Mouse (Mus musculus) erythroblast, embryonic 14.5 days (primary cell): ENCODE results near the gene Cand1. TPM values are rescaled to one million over a fixed set of nuclear protein-coding genes. Genes with fewer than 3 reads are reported as not detected.

Source experiments
- H3K27me3 ChIP-seq: 2 replicates; pipeline ENCODE4 v1.6.1; 2012; ENCODE audit warnings: inconsistent platforms; ENCODE audit not compliant: control insufficient read depth
- H3K36me3 ChIP-seq: 2 replicates; pipeline ENCODE4 v1.6.1; 2012; ENCODE audit warnings: mild to moderate bottlenecking, inconsistent platforms; ENCODE audit not compliant: control insufficient read depth
- H3K4me1 ChIP-seq: 2 replicates; pipeline ENCODE4 v1.6.1; 2012; ENCODE audit warnings: inconsistent platforms; ENCODE audit not compliant: control insufficient read depth
- H3K4me3 ChIP-seq: replicated peaks from 2 replicates; pipeline ENCODE3; 2012; ENCODE audit warnings: moderate library complexity, mild to moderate bottlenecking, inconsistent platforms
- H3K9me3 ChIP-seq: 2 replicates; pipeline ENCODE4 v1.6.1; 2012; ENCODE audit warnings: low read length, inconsistent platforms, mixed read lengths; ENCODE audit not compliant: control insufficient read depth
- GATA1 ChIP-seq: IDR thresholded peaks from 2 replicates; pipeline ENCODE4 v1.6.1; 2012; ENCODE audit warnings: low read length, inconsistent platforms, mixed read lengths
- TAL1 ChIP-seq: IDR thresholded peaks from 3 replicates; pipeline ENCODE4 v1.6.1; 2012; ENCODE audit warnings: low read length, inconsistent platforms, mixed read lengths
- polyA plus RNA-seq: library from polyadenylated mRNA; stranded (reverse); fragments of >175 nt; gene quantifications from 2 replicates; pipeline ENCODE4 v1.2.3, GENCODE M21; 2012

Cand1 gene
- polyA plus RNA-seq, 1 experiment: 0.50 TPM

DNA sequence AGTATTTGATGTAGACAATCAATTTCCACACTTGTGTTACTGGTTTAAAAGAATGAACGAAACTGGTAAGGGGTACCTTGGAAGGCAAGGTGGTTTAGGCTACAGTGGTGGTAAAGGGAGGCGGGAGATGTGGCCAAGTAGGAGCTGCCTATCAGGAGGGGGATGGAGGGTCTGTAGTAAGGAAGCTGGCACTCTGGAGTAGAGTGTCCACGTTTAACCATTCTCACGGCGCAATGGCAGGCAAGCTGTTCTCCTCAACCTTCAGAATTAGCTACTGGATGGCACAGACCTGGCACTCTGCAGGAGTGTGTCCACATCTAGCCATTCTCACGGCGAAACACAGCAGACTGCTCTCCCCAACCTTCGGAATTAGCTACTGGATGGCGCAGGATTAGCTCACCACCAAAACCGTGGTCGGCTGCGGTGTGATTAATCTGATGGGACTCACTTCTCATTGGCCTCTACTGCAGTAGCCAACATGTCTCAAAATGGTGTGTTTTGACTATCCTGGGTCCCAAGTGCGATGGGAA is 42.2 kb downstream of the Cand1 start:
- Histone ChIP-seq H3K4me3 (no peak overlapping the region), H3K9me3 (no peaks in the 10 kb centered on the region), H3K4me1 (peaks cover 8% of the 10 kb centered on the region), H3K36me3 (peaks cover 31% of the 10 kb centered on the region), H3K27me3 (no peaks in the 10 kb centered on the region)
- no peak for TF ChIP-seq GATA1
- TF ChIP-seq TAL1: no peak

DNA sequence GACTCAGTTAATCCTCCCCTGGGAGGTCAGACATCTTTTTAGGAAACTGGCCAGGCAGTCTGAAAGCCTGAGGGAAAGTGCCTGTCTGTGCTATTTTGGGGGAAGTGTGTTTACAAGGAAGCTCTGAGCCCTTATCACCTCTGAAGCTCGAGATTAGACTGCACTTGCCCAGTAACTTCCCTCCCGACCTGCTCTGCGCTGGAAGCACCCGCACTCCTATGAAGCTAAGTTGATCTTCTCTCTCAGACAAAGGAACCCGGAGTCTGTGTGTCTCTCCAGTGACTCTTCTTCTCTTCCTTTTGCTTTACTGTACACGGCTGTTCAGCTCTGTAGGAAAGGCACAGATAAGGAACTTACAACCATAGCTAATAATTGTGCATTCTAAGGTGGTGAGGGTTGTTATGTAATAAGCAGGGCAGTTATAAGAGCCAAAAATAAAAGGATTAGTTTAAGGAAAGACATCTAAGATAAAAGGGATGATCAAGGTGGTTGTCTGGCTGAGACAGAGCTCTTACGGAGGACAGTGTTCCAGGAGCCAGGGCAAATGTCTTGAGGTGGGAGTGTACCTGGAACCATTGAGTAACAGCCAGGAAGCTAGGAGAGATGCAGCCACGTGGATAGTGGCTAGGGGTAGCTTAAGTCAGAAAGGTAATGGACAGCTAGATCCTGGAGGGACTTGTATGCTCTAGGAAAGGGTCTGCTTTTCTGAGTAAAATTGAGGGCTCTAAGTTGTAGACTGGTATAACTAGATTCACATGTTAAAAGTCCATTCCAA is 47.1 kb downstream of the Cand1 start:
- TF ChIP-seq GATA1: no peak
- no peak for TF ChIP-seq TAL1
- H3K27me3 ChIP-seq: no peaks in the 10 kb centered on the region
- H3K4me1 ChIP-seq: peaks cover 7% of the 10 kb centered on the region
- H3K4me3 ChIP-seq: no peak overlapping the region
- H3K9me3 ChIP-seq: no peaks in the 10 kb centered on the region
- H3K36me3 ChIP-seq: peaks cover 3% of the 10 kb centered on the region; the same call in 1 of the 2 replicates

DNA sequence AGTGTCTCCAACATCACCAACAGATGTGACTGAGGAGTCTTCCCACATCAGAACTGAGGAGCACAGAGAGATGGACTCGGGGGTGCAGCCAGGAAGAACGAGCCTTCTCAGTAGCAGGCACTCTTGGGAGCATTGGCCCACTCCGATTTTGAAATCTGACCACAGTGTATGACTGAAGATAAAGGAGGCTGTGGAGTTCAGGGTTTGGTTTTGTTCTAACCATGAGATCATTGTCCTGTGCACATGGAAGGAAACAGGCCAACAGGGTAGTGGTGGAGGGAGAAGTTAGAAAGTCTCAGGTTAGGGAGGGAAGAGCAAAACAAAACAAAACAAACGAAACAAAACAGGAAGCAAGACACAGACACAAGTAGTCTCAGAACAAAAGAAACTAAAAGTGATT is 52.1 kb downstream of the Cand1 start:
- no peaks in the 10 kb centered on the region for H3K27me3 ChIP-seq
- H3K4me1 ChIP-seq: peaks cover 3% of the 10 kb centered on the region
- TF ChIP-seq TAL1: no peak
- no peak for TF ChIP-seq GATA1
- H3K4me3 ChIP-seq: no peak overlapping the region
- no peaks in the 10 kb centered on the region for H3K9me3 ChIP-seq
- no peaks in the 10 kb centered on the region for H3K36me3 ChIP-seq

DNA sequence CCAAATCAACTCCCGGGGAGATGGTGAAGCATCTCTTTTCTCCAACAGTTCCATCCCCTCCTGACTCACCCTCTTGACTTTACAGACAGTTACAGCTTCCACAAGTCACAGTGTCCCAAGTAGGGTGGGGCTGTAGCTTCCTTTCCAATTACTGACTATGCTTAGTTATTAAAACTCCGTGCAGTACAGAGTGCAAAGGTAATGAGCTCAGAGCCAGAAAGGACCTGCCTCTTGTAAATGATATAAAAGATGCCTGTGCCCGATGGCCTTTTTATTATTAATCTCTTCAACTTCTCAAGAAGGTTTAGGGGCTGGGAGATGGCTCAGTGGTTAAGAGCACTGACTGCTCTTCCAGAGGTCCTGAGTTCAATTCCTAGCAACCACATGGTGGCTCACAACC is 70.2 kb downstream of the Cand1 start:
- Histone ChIP-seq H3K36me3 (no peaks in the 10 kb centered on the region), H3K4me1 (no peaks in the 10 kb centered on the region), H3K27me3 (no peaks in the 10 kb centered on the region), H3K4me3 (no peak overlapping the region), H3K9me3 (no peaks in the 10 kb centered on the region)
- TF ChIP-seq TAL1 (no peak), GATA1 (no peak)

DNA sequence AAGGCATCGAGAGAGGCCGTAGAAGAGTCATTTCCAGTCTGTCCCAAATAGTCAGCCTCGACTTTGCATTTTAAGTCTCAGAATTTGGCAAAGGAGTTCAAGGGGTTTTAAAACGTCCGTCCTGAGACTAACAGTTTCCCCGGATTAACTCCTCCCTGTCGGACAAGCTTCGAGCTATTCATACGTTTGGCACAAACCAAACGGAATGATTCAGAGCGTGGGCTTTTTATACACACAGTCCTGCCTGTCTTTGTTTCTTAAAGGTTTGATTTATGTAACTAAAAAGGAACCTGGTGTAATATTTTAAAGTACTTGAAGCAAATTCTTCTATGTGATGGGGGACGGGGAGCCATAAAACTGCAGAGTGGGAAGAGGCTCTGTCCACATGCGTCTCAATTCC is 70.6 kb downstream of the Cand1 start:
- no peak for TF ChIP-seq GATA1
- TF ChIP-seq TAL1: no peak
- Histone ChIP-seq H3K27me3 (no peaks in the 10 kb centered on the region), H3K36me3 (no peaks in the 10 kb centered on the region), H3K4me1 (no peaks in the 10 kb centered on the region), H3K4me3 (no peak overlapping the region), H3K9me3 (no peaks in the 10 kb centered on the region)

DNA sequence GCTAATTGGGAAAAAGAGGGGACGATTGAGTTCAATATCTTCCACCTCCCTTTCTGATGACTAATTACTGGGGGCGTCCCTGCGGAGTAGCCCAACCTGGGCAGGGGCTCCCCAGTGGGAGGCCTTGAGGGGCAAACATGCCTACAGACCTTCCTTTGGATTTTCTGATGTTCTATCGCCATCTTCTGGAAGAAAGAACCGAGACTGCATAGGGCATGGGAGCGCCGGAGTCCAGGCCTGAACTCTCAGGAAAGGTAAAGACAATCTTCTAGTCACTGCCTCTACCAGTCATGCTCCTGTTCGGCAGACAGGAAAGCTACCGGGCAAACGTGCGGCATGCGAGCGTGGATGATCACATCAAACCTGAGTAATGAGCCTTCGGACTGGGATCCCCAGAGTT is 71.1 kb downstream of the Cand1 start:
- Histone ChIP-seq H3K4me1 (no peaks in the 10 kb centered on the region), H3K36me3 (no peaks in the 10 kb centered on the region), H3K9me3 (no peaks in the 10 kb centered on the region), H3K4me3 (no peak overlapping the region), H3K27me3 (no peaks in the 10 kb centered on the region)
- no peak for TF ChIP-seq TAL1

DNA sequence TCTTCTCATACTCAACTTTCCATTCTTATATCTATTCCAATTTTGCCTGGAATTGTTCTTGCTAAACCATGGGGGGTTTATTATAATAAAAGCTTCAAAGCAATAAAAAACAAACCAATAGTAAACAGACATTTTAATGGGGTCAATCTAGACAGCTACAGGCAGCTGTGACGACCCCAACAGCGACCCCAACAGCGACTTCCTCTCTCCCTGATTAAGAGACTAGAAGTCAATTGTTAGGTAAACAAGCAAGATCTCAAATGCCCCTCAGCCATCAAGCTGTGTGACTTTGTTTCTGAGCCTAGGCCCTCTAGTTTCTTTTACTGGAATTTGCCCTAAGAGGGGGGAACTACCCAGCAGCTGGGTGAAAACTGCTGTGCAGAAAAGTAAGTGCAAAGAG is 72.0 kb downstream of the Cand1 start:
- no peaks in the 10 kb centered on the region for H3K9me3 ChIP-seq
- no peaks in the 10 kb centered on the region for H3K27me3 ChIP-seq
- no peaks in the 10 kb centered on the region for H3K36me3 ChIP-seq
- H3K4me3 ChIP-seq: no peak overlapping the region
- no peak for TF ChIP-seq GATA1
- no peak for TF ChIP-seq TAL1
- H3K4me1 ChIP-seq: no peaks in the 10 kb centered on the region

DNA sequence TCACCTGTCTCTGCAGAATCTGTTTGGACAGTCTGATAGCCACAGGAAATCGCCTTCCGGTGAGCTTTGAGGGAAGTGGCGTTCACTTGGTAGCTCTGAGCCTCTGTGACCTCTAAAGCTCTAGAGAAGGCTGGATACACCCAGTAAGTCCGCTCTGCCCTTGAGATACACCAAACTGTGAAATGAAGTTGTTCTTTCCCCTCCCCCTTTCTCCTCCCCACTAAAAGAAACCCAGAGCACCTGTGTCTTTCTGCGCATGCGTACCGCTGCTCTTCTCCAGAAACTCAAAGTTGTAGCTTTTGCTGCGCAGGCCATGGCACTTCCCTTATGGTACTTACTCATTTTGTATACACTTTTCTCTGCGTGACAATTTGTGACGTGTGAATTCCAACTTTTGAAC is 74.8 kb downstream of the Cand1 start:
- no peak for TF ChIP-seq GATA1
- TF ChIP-seq TAL1: no peak
- Histone ChIP-seq H3K4me3 (no peak overlapping the region), H3K27me3 (no peaks in the 10 kb centered on the region), H3K9me3 (peaks cover 4% of the 10 kb centered on the region; the same call in 1 of the 2 replicates), H3K36me3 (no peaks in the 10 kb centered on the region), H3K4me1 (no peaks in the 10 kb centered on the region)

DNA sequence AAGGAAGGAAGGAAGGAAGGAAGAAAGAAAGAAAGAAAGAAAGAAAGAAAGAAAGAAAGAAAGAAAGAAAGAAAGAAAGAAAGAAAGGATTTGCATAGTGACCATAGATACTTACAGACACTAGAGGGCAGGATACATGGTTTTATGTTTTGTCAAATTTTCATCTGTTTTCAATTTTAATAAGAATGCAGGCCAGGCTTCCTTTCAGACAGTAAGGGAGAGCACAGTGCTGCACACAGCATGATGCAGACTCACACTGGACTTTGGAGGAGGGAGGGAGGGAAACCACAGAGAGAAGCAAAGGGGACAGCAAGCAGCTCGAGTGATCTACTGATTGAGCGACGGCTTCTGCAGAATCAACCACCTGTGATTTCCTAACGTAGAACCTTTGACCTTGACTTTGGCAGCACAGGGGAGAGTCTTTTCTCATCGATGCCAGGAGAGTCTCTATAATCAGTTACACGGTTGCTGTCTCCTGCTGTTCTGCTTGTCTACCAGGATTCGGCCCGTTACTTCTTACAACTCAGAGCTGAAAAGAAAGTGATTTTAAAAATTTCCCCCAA is 78.0 kb downstream of the Cand1 start:
- no peak overlapping the region for H3K4me3 ChIP-seq
- no peaks in the 10 kb centered on the region for H3K4me1 ChIP-seq
- H3K27me3 ChIP-seq: no peaks in the 10 kb centered on the region
- peaks cover 11% of the 10 kb centered on the region for H3K9me3 ChIP-seq
- no peaks in the 10 kb centered on the region for H3K36me3 ChIP-seq
- TF ChIP-seq TAL1 (no peak), GATA1 (no peak)
